Mouse (Mus musculus): ENCODE results near the gene Anp32a. TPM values are rescaled to one million over a fixed set of nuclear protein-coding genes. Genes with fewer than 3 reads are reported as not detected.

The Anp32a gene
- polyA plus RNA-seq, 1 experiment from 2014 or later: 156 TPM

Other genes starting within 250 kb of the Anp32a start
- 14.9 and 16.8 TPM in 2 replicates for gene Glce, start 218.6 kb upstream of the Anp32a start, polyA plus RNA-seq (2016; fragmentation: Nextera tagmentation; extraction: Ambion mirVana)
- not detected in 2 replicates for gene Spesp1, start 59.1 kb upstream of the Anp32a start, polyA plus RNA-seq (2016; fragmentation: Nextera tagmentation; extraction: Ambion mirVana)
- gene Coro2b, start 195.8 kb downstream of the Anp32a start, polyA plus RNA-seq (2016; fragmentation: Nextera tagmentation; extraction: Ambion mirVana): 5.8 and 6.0 TPM in 2 replicates

Data from heart, embryonic 12.5 days (tissue).